Mouse (Mus musculus) limb, embryonic 11.5 days (tissue): Measurements from ENCODE around the gene Ovch2. TPM values are rescaled to one million over a fixed set of nuclear protein-coding genes. Genes with fewer than 3 reads are reported as not detected.

ENCODE experiments used
- ATAC-seq: fragments of 200-750 bp; cut with Nextera tagmentation; 2 replicates; pipeline ENCODE4 v1.8.0; 2017; ENCODE audit warnings: low read depth; ENCODE audit not compliant: insufficient number of reproducible peaks, low FRiP score, low TSS enrichment
- DNase-seq: peaks from one replicate; pipeline ENCODE4 v3.0.0-alpha.2; 2015; ENCODE audit warnings: low spot score
- H3K27ac ChIP-seq: fragments of 300-500 bp; sonication (generic); replicated peaks from 2 replicates; pipeline ENCODE4 v1.5.1; 2014; ENCODE audit warnings: low read depth, mild to moderate bottlenecking, low read length
- H3K27me3 ChIP-seq: fragments of 300-500 bp; sonication (generic); 2 replicates; pipeline ENCODE4 v1.6.1; 2014; ENCODE audit warnings: mild to moderate bottlenecking, low read length, mixed read lengths; ENCODE audit not compliant: control insufficient read depth, insufficient read depth
- H3K36me3 ChIP-seq: fragments of 300-500 bp; sonication (generic); 2 replicates; pipeline ENCODE4 v1.6.1; 2014; ENCODE audit warnings: mild to moderate bottlenecking, low read length, moderate library complexity, mixed read lengths; ENCODE audit not compliant: control insufficient read depth, insufficient read depth
- H3K4me1 ChIP-seq: fragments of 300-500 bp; sonication (generic); 2 replicates; pipeline ENCODE4 v1.6.1; 2014; ENCODE audit warnings: low read length, mixed read lengths; ENCODE audit not compliant: control insufficient read depth, insufficient read depth
- H3K4me2 ChIP-seq: fragments of 300-500 bp; sonication (generic); 2 replicates; pipeline ENCODE4 v1.6.1; 2014; ENCODE audit warnings: low read depth, mild to moderate bottlenecking, moderate library complexity; ENCODE audit not compliant: severe bottlenecking
- H3K4me3 ChIP-seq: fragments of 300-500 bp; sonication (generic); 2 replicates; pipeline ENCODE4 v1.5.1; 2014; ENCODE audit warnings: low read depth, low read length
- H3K9ac ChIP-seq: fragments of 300-500 bp; sonication (generic); 2 replicates; pipeline ENCODE4 v1.6.1; 2014; ENCODE audit warnings: mild to moderate bottlenecking, low read length
- H3K9me3 ChIP-seq: fragments of 300-500 bp; sonication (generic); 2 replicates; pipeline ENCODE4 v1.6.1; 2016; ENCODE audit warnings: low read length; ENCODE audit not compliant: control insufficient read depth
- WGBS: fragments of 180-500 bp; shearing (Covaris S2); extraction: QIAGEN DNeasy Blood & Tissue Kit; methylation state at CpG from one replicate; pipeline ENCODE4 v1.1.7; 2014; 5-methylcytosine and 5-hydroxymethylcytosine counted together
- polyA plus RNA-seq: library from polyadenylated mRNA; unstranded; fragments of >200 nt; fragmentation: Nextera tagmentation; extraction: Ambion mirVana; gene quantifications from 2 replicates; pipeline ENCODE4 v1.2.1, GENCODE M21; 2014

Gene Ovch2
- polyA plus RNA-seq, 1 experiment from 2014 or later, result not detected

GRCm38 (mm10) chr7:107749721-107750120 is 51.3 kb downstream of the Ovch2 start:
- Histone ChIP-seq H3K36me3 (no peaks in the 10 kb centered on the region), H3K4me2 (no peak overlapping the region), H3K27me3 (no peaks in the 10 kb centered on the region), H3K27ac (no peak overlapping the region), H3K4me3 (no peak overlapping the region), H3K4me1 (no peaks in the 10 kb centered on the region), H3K9ac (no peak overlapping the region), H3K9me3 (no peaks in the 10 kb centered on the region)
- DNase-seq (no peak), ATAC-seq (no peak)
- 85% methylated on average over 4 of the region's 4 CpGs for WGBS

DNA sequence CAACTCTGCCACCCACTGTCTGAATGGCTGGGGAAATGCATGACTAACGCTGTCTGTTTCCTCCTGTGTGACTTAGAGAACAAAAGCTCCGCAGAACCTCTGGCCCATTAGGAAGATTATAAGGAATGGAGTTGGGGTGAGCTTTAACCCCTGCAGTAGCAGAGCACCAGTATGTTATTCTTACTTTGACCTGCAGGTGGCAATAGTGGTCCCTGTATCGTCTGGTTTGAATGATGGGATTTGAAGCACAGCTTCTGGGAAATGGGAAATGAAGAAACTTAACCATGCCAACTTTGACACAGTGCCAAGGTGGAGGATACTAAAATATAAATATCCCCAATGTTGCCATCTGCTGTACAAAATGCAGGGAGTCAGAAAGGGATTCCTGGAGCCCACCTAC is 51.7 kb downstream of the Ovch2 start:
- no peak overlapping the region for H3K4me3 ChIP-seq
- H3K36me3 ChIP-seq, result no peaks in the 10 kb centered on the region
- H3K9me3 ChIP-seq, result no peaks in the 10 kb centered on the region
- WGBS, result 9% methylated on average over 3 of the region's 3 CpGs
- DNase-seq (peak; percentile 76), ATAC-seq (0 out of 2 replicates have a peak, but pooled peaks have one; percentile 38)
- H3K9ac ChIP-seq, result no peak overlapping the region
- H3K27me3 ChIP-seq, result no peaks in the 10 kb centered on the region
- no peak overlapping the region for H3K27ac ChIP-seq
- no peaks in the 10 kb centered on the region for H3K4me1 ChIP-seq
- H3K4me2 ChIP-seq, result no peak overlapping the region

DNA sequence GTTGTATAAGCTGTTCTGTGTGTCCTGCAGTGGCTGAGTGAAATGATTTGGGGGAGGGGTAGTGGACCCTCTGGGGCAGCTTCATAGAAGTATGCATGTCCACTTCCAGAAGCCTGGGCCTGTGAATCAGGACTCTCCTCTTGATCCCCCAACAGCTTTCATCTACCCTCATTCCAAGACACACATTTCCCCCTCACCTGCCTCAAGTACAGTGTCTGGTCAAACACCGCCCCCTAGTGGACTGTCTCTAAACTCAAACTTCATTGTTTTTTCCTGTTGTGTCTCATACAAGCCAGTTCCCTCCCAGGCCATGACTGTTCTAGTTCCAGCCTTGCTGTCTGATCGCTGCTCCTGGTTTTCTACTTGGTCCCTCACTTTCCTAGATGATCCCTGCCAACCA is 53.1 kb downstream of the Ovch2 start:
- peak; percentile 49; the same call in 1 of the 2 replicates for ATAC-seq
- H3K36me3 ChIP-seq, result no peaks in the 10 kb centered on the region; the same call in 1 of the 2 replicates
- H3K4me1 ChIP-seq, result no peaks in the 10 kb centered on the region
- no peaks in the 10 kb centered on the region for H3K27me3 ChIP-seq
- no peak overlapping the region for H3K4me3 ChIP-seq
- 12% methylated on average over 2 of the region's 2 CpGs for WGBS
- H3K9me3 ChIP-seq, result no peaks in the 10 kb centered on the region
- H3K9ac ChIP-seq, result no peak overlapping the region
- no peak overlapping the region for H3K27ac ChIP-seq
- peak; percentile 85 for DNase-seq
- no peak overlapping the region for H3K4me2 ChIP-seq

DNA sequence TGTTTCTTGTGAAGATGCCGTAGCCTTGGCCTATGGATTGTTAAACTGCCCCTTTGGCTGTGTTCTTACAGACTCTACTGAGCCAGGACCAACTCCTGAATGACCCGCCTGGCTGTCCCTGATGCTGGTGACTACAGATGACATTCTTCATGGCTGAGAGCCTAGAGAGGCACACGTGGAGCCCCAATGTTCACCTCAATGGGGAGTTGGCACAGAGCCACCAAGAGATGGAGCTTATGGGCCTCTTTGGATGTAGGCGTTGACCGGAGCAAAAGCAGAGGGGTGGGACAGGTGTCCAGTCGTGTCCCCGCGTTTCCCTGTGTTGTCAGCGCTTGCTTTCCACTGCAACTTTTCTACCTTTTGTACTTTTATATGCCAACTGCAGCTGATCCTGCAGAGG is 53.5 kb downstream of the Ovch2 start:
- Histone ChIP-seq H3K27me3 (no peaks in the 10 kb centered on the region), H3K36me3 (no peaks in the 10 kb centered on the region; the same call in 1 of the 2 replicates), H3K27ac (no peak overlapping the region), H3K4me3 (no peak overlapping the region), H3K4me2 (no peak overlapping the region), H3K9me3 (no peaks in the 10 kb centered on the region), H3K9ac (no peak overlapping the region), H3K4me1 (no peaks in the 10 kb centered on the region)
- DNase-seq (no peak), ATAC-seq (no peak)
- 92% methylated on average over 9 of the region's 9 CpGs for WGBS

GRCm38 (mm10) chr7:107746036-107746435 is 55.0 kb downstream of the Ovch2 start:
- 91% methylated on average over 8 of the region's 8 CpGs for WGBS
- H3K4me3 ChIP-seq, result no peak overlapping the region
- H3K27me3 ChIP-seq, result no peaks in the 10 kb centered on the region
- no peaks in the 10 kb centered on the region for H3K9me3 ChIP-seq
- no peak overlapping the region for H3K9ac ChIP-seq
- DNase-seq, result no peak
- H3K4me2 ChIP-seq, result no peak overlapping the region
- no peaks in the 10 kb centered on the region; the same call in 1 of the 2 replicates for H3K36me3 ChIP-seq
- no peak for ATAC-seq
- H3K4me1 ChIP-seq, result no peaks in the 10 kb centered on the region
- H3K27ac ChIP-seq, result no peak overlapping the region

DNA sequence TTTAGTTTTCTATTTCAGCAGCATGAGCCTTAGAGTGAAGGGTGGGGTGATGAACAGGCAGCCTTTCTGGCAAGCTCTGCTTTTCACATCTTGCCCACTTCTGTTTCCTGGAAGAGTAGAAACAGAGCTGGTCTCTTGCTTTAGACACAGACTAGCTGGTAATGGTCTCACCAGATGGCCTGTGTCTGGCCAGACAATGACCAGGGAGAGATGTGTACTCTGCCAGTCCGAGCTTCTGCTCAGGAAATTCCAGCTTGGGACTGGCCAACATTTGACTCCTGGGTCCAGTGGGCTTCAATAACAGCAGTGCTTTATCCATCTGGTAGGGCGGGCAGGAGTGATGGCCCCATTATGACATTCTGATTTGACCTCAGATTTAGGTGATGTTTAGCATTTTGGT is 55.9 kb downstream of the Ovch2 start:
- no peak for ATAC-seq
- Histone ChIP-seq H3K4me2 (no peak overlapping the region), H3K9ac (no peak overlapping the region), H3K9me3 (no peaks in the 10 kb centered on the region), H3K4me1 (no peaks in the 10 kb centered on the region), H3K27ac (no peak overlapping the region), H3K27me3 (no peaks in the 10 kb centered on the region), H3K36me3 (no peaks in the 10 kb centered on the region; the same call in 1 of the 2 replicates), H3K4me3 (no peak overlapping the region)
- no peak for DNase-seq
- 78% methylated on average over 2 of the region's 2 CpGs for WGBS

GRCm38 (mm10) chr7:107744454-107744853 is 56.6 kb downstream of the Ovch2 start:
- no peak for DNase-seq
- no peak overlapping the region for H3K4me2 ChIP-seq
- no peak overlapping the region for H3K9ac ChIP-seq
- ATAC-seq, result no peak
- no peaks in the 10 kb centered on the region for H3K27me3 ChIP-seq
- H3K9me3 ChIP-seq, result no peaks in the 10 kb centered on the region
- no peak overlapping the region for H3K27ac ChIP-seq
- H3K4me1 ChIP-seq, result no peaks in the 10 kb centered on the region
- H3K36me3 ChIP-seq, result no peaks in the 10 kb centered on the region; the same call in 1 of the 2 replicates
- no peak overlapping the region for H3K4me3 ChIP-seq
- WGBS, result 88% methylated on average over 4 of the region's 4 CpGs

- DNase-seq (no peak), ATAC-seq (no peak)
- no peaks in the 10 kb centered on the region for H3K4me1 ChIP-seq
- H3K27ac ChIP-seq, result no peak overlapping the region
- no peak overlapping the region for H3K4me2 ChIP-seq
- no peak overlapping the region for H3K4me3 ChIP-seq
- H3K9ac ChIP-seq, result no peak overlapping the region
- H3K36me3 ChIP-seq, result no peaks in the 10 kb centered on the region; the same call in 1 of the 2 replicates
- no peaks in the 10 kb centered on the region for H3K27me3 ChIP-seq
- 89% methylated on average over 10 of the region's 10 CpGs for WGBS
- no peaks in the 10 kb centered on the region for H3K9me3 ChIP-seq
These were observed 58.0 kb downstream of the Ovch2 start for GRCm38 (mm10) chr7:107742963-107743465.

DNA sequence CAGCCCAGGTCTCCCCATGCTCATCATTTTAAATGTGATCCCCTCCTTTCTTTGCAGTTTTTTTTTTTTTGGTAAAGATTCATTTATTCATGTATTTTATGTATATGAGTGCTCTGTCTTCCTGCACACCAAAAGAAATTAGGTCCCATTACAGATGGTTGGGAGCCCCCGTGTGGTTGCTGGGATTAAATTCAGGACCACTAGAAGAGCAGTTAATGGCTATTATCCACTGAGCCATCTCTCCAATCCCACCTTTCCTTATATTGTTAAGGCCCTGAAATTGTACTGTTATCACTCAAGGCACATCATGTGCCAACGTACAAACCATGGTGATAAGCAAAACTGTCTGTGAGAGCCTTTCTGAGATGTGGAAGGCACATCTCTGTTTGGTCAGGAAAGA is 62.3 kb downstream of the Ovch2 start:
- no peaks in the 10 kb centered on the region for H3K27me3 ChIP-seq
- ATAC-seq (no peak; the same call in 1 of the 2 replicates), DNase-seq (peak; percentile 40)
- H3K9ac ChIP-seq, result no peak overlapping the region
- no peaks in the 10 kb centered on the region for H3K9me3 ChIP-seq
- no peak overlapping the region for H3K27ac ChIP-seq
- no peaks in the 10 kb centered on the region; the same call in 1 of the 2 replicates for H3K36me3 ChIP-seq
- H3K4me2 ChIP-seq, result no peak overlapping the region
- 43% methylated on average over 2 of the region's 2 CpGs for WGBS
- H3K4me1 ChIP-seq, result no peaks in the 10 kb centered on the region
- H3K4me3 ChIP-seq, result no peak overlapping the region
